ENCODE assay signal across 8 mouse cellular contexts in genomic region chr9:118606817-118607371, GRCm38 (mm10). TPM values are rescaled to one million over a fixed set of nuclear protein-coding genes. Genes with fewer than 3 reads are reported as not detected.
DNase-seq lines count a peak whose midpoint lies in the region; ATAC-seq and TF ChIP-seq lines count a peak whose summit lies in the region.

No protein-coding gene starts in this region.

- peak overlapping the region; percentile 69 for H3K9ac ChIP-seq in liver, embryonic 13.5 days

- peak; percentile 24; the same call in 1 of the 2 replicates for ATAC-seq in liver, embryonic 13.5 days (ENCODE audit: low read depth)
- ATAC-seq in erythroid progenitor cell, adult 5-6 weeks (replicated peaks; ENCODE audit: low FRiP score, poor library complexity, severe bottlenecking) = no peak

- no peaks in the 10 kb centered on the region for H3K36me3 ChIP-seq in hindbrain, embryonic 10.5 days
- no peaks in the 10 kb centered on the region for H3K36me3 ChIP-seq in liver, embryonic 13.5 days
- no peaks in the 10 kb centered on the region for H3K36me3 ChIP-seq in splenic B cell, adult 2 months (ENCODE audit: control insufficient read depth, insufficient read depth, low read length, poor library complexity, severe bottlenecking)

- TF ChIP-seq POLR2A in embryonic fibroblast, embryonic 13.5 days (IDR thresholded peaks at IDR 0.05; ENCODE audit: low read depth, low read length) = no peak

- H3K4me3 ChIP-seq in embryonic fibroblast, embryonic 13.5 days (ENCODE audit: insufficient read depth, low read length) = peak overlapping the region; percentile 51
- H3K4me3 ChIP-seq in hindbrain, embryonic 10.5 days = peak overlapping the region; percentile 67
- peak overlapping the region; percentile 62 for H3K4me3 ChIP-seq in liver, embryonic 13.5 days (replicated peaks)

- H3K4me1 ChIP-seq in embryonic fibroblast, embryonic 13.5 days (ENCODE audit: control insufficient read depth, insufficient read depth, low read length) = no peaks in the 10 kb centered on the region
- peaks cover 32% of the 10 kb centered on the region for H3K4me1 ChIP-seq in hindbrain, embryonic 10.5 days (replicated peaks)
- peaks cover 7% of the 10 kb centered on the region for H3K4me1 ChIP-seq in liver, embryonic 13.5 days (replicated peaks)

- H3K4me2 ChIP-seq in liver, embryonic 13.5 days = peak overlapping the region; percentile 73

- under 1% methylated on average over 68 of the region's 68 CpGs for WGBS in hindbrain, embryonic 10.5 days
- WGBS in liver, embryonic 13.5 days (ENCODE audit: insufficient replicate concordance) = under 1% methylated on average over 61 of the region's 68 CpGs

- peaks cover 69% of the 10 kb centered on the region for H3K27me3 ChIP-seq in hindbrain, embryonic 10.5 days (ENCODE audit: insufficient read depth, poor library complexity, severe bottlenecking)
- H3K27me3 ChIP-seq in liver, embryonic 13.5 days = peaks cover 64% of the 10 kb centered on the region
- no peaks in the 10 kb centered on the region for H3K27me3 ChIP-seq in splenic B cell, adult 2 months (ENCODE audit: control insufficient read depth, insufficient read depth, low read length, poor library complexity, severe bottlenecking)

- TF ChIP-seq CTCF in embryonic fibroblast, embryonic 13.5 days (IDR thresholded peaks at IDR 0.05; ENCODE audit: borderline replicate concordance, insufficient read depth, low read length) = no peak

- peak; percentile 47 to 48 for DNase-seq in adrenal gland, adult 18-20 months (ENCODE audit: low spot score in 2 of 2)
- no peak for DNase-seq in adrenal gland, postnatal 4 days (ENCODE audit: low spot score in 2 of 2)
- DNase-seq in B cell, adult 2 months = peak; percentile 37 to 41
- DNase-seq in hindbrain, embryonic 10.5 days (ENCODE audit: low spot score) = peak; percentile 49
- no peak for DNase-seq in liver, embryonic 13.5 days
- peak; percentile 26 for DNase-seq in splenic B cell, adult 2 months (ENCODE audit: low read depth, low spot score)

- no peaks in the 10 kb centered on the region for H3K9me3 ChIP-seq in hindbrain, embryonic 10.5 days
- H3K9me3 ChIP-seq in liver, embryonic 13.5 days (replicated peaks) = no peaks in the 10 kb centered on the region

- H3K27ac ChIP-seq in embryonic fibroblast, embryonic 13.5 days (ENCODE audit: insufficient read depth, low read length) = no peak overlapping the region
- peak overlapping the region; percentile 89 for H3K27ac ChIP-seq in hindbrain, embryonic 10.5 days
- H3K27ac ChIP-seq in liver, embryonic 13.5 days = no peak overlapping the region; the same call in 1 of the 2 replicates

RNA-seq across cellular contexts. Expression of gene Itga9, which starts 0.4 kb away (rescaled TPM):
- 10 to 100 TPM; 24.9 to 57.9 TPM for total RNA-seq in adrenal gland, adult 18-20 months (2021)
- total RNA-seq in adrenal gland, postnatal 4 days (2021) = 100 to 1,000 TPM in 1 of 2 experiments, 10 to 100 TPM in 1; 97.8 to 111 TPM
- polyA plus RNA-seq in embryonic fibroblast, embryonic 13.5 days (2011; ENCODE audit: insufficient read length, low read depth, missing spikeins) = 11.6 and 22.9 TPM in 2 replicates
- 6.0 and 6.9 TPM in 2 replicates for polyA plus RNA-seq in hindbrain, embryonic 10.5 days (2016; fragmentation: Nextera tagmentation; extraction: Ambion mirVana)
- polyA plus RNA-seq in liver, embryonic 13.5 days (2015; fragmentation: Nextera tagmentation; extraction: Ambion mirVana) = 2.2 and 2.5 TPM in 2 replicates
- 2.9 and 3.6 TPM in 2 replicates for total RNA-seq in erythroid progenitor cell, adult 5-6 weeks (2015; ENCODE audit: low replicate concordance)
- 1.6 and 2.8 TPM in 2 replicates for total RNA-seq in erythroid progenitor cell, adult 5-6 weeks (2017; ENCODE audit: low replicate concordance)

Comparison
In these comparisons a context has a peak if more than half of its experiments do, and no peak if none do; other contexts are left out.
1. DNase-seq: peak in adrenal gland, adult 18-20 months (2 of 2), B cell, adult 2 months (2 of 2), hindbrain, embryonic 10.5 days (single experiment) and splenic B cell, adult 2 months (single experiment); none in adrenal gland, postnatal 4 days (0 of 2) and liver, embryonic 13.5 days (single experiment).
2. RNA of gene Itga9, which starts 0.4 kb away (total RNA-seq): 97.8 to 111 TPM in adrenal gland, postnatal 4 days and 24.9 to 57.9 TPM in adrenal gland, adult 18-20 months; 1.6 to 3.6 TPM in erythroid progenitor cell, adult 5-6 weeks; every median in the first group is over 4 times any median in the second.
3. Peak in every context shown above with its lines, with median percentiles within 50 percentile points of each other: H3K4me3 ChIP-seq.